Mouse (Mus musculus) intestine, embryonic 16.5 days (tissue): ENCODE measurements around the gene Barx2. TPM values are rescaled to one million over a fixed set of nuclear protein-coding genes. Genes with fewer than 3 reads are reported as not detected.
A peak's percentile ranks its signal among the peaks of the same experiment; 100 is the strongest.

Experiments
- ATAC-seq: fragments of 200-750 bp; cut with Nextera tagmentation; 2 replicates; pipeline ENCODE4 v1.8.0; 2017; ENCODE audit warnings: moderate TSS enrichment, moderate library complexity
- H3K27ac ChIP-seq: fragments of 300-500 bp; sonication (generic); 2 replicates; pipeline ENCODE4 v1.5.1; 2014; ENCODE audit warnings: mild to moderate bottlenecking, low read length
- H3K27me3 ChIP-seq: fragments of 300-500 bp; sonication (generic); replicated peaks from 2 replicates; pipeline ENCODE4 v1.6.1; 2014; ENCODE audit warnings: low read length, control low read depth, mixed read lengths; ENCODE audit not compliant: control insufficient read depth, insufficient read depth
- H3K36me3 ChIP-seq: fragments of 300-500 bp; sonication (generic); 2 replicates; pipeline ENCODE4 v1.6.1; 2014; ENCODE audit warnings: low read length, control low read depth; ENCODE audit not compliant: control insufficient read depth, insufficient read depth
- H3K4me1 ChIP-seq: fragments of 300-500 bp; sonication (generic); 2 replicates; pipeline ENCODE4 v1.6.1; 2014; ENCODE audit warnings: low read length, control low read depth, mixed read lengths; ENCODE audit not compliant: control insufficient read depth, insufficient read depth
- H3K4me2 ChIP-seq: fragments of 300-500 bp; sonication (generic); 2 replicates; pipeline ENCODE4 v1.6.1; 2014; ENCODE audit warnings: low read depth, low read length, control low read depth
- H3K4me3 ChIP-seq: fragments of 300-500 bp; sonication (generic); 2 replicates; pipeline ENCODE4 v1.5.1; 2014; ENCODE audit warnings: mild to moderate bottlenecking, low read length
- H3K9ac ChIP-seq: fragments of 300-500 bp; sonication (generic); 2 replicates; pipeline ENCODE4 v1.6.1; 2014; ENCODE audit warnings: low read depth, low read length
- H3K9me3 ChIP-seq: fragments of 300-500 bp; sonication (generic); 2 replicates; pipeline ENCODE4 v1.6.1; 2016; ENCODE audit warnings: low read length, control low read depth; ENCODE audit not compliant: control insufficient read depth
- WGBS: fragments of 180-500 bp; shearing (Covaris S2); extraction: QIAGEN DNeasy Blood & Tissue Kit; methylation state at CpG from one replicate; pipeline ENCODE4 v1.1.7; 2014; 5-methylcytosine and 5-hydroxymethylcytosine counted together
- polyA plus RNA-seq: library from polyadenylated mRNA; unstranded; fragments of >200 nt; fragmentation: Nextera tagmentation; extraction: Ambion mirVana; gene quantifications from 2 replicates; pipeline ENCODE4 v1.2.1, GENCODE M21; 2015

Gene Barx2
- polyA plus RNA-seq, 1 experiment from 2014 or later: 0.26 TPM

- no peaks in the 10 kb centered on the region for H3K9me3 ChIP-seq
- no peaks in the 10 kb centered on the region for H3K27me3 ChIP-seq
- no peaks in the 10 kb centered on the region for H3K36me3 ChIP-seq
- H3K9ac ChIP-seq: no peak overlapping the region
- H3K4me2 ChIP-seq: no peak overlapping the region
- H3K4me1 ChIP-seq: no peaks in the 10 kb centered on the region; the same call in 1 of the 2 replicates
- WGBS: 61% methylated on average over 7 of the region's 7 CpGs
- ATAC-seq: peak; percentile 66
- no peak overlapping the region for H3K27ac ChIP-seq
- no peak overlapping the region for H3K4me3 ChIP-seq
Observed at GRCm38 (mm10) chr9:31849387-31849786, 63.9 kb downstream of the Barx2 start.

GRCm38 (mm10) chr9:31844614-31845013, 68.6 kb downstream of the Barx2 start:
- H3K36me3 ChIP-seq: no peaks in the 10 kb centered on the region
- H3K27ac ChIP-seq: no peak overlapping the region
- no peak overlapping the region for H3K4me3 ChIP-seq
- no peak overlapping the region for H3K9ac ChIP-seq
- H3K4me2 ChIP-seq: no peak overlapping the region
- H3K4me1 ChIP-seq: no peaks in the 10 kb centered on the region
- no peaks in the 10 kb centered on the region for H3K27me3 ChIP-seq
- WGBS: 64% methylated on average over 5 of the region's 5 CpGs
- 0 out of 2 replicates have a peak, but pooled peaks have one; percentile 12 for ATAC-seq
- H3K9me3 ChIP-seq: no peaks in the 10 kb centered on the region

GRCm38 (mm10) chr9:31841108-31841815, 72.0 kb downstream of the Barx2 start:
- Histone ChIP-seq H3K4me3 (no peak overlapping the region), H3K4me2 (no peak overlapping the region), H3K27ac (no peak overlapping the region), H3K36me3 (no peaks in the 10 kb centered on the region), H3K9me3 (no peaks in the 10 kb centered on the region), H3K4me1 (no peaks in the 10 kb centered on the region), H3K27me3 (no peaks in the 10 kb centered on the region), H3K9ac (no peak overlapping the region)
- 72% methylated on average over 10 of the region's 10 CpGs for WGBS
- no peak for ATAC-seq

- ATAC-seq: no peak
- no peaks in the 10 kb centered on the region for H3K9me3 ChIP-seq
- H3K36me3 ChIP-seq: no peaks in the 10 kb centered on the region
- no peaks in the 10 kb centered on the region for H3K27me3 ChIP-seq
- H3K4me2 ChIP-seq: no peak overlapping the region
- 90% methylated on average over 4 of the region's 4 CpGs for WGBS
- H3K4me1 ChIP-seq: no peaks in the 10 kb centered on the region
- no peak overlapping the region for H3K9ac ChIP-seq
- no peak overlapping the region for H3K27ac ChIP-seq
- no peak overlapping the region for H3K4me3 ChIP-seq
Observed at GRCm38 (mm10) chr9:31840571-31840970, 72.7 kb downstream of the Barx2 start.

- no peak overlapping the region for H3K27ac ChIP-seq
- no peaks in the 10 kb centered on the region for H3K36me3 ChIP-seq
- H3K27me3 ChIP-seq: no peaks in the 10 kb centered on the region
- no peak overlapping the region for H3K4me3 ChIP-seq
- no peak for ATAC-seq
- H3K9me3 ChIP-seq: no peaks in the 10 kb centered on the region
- 63% methylated on average over 3 of the region's 3 CpGs for WGBS
- H3K4me2 ChIP-seq: no peak overlapping the region
- H3K4me1 ChIP-seq: no peaks in the 10 kb centered on the region
- no peak overlapping the region for H3K9ac ChIP-seq
Observed at GRCm38 (mm10) chr9:31840037-31840436, 73.2 kb downstream of the Barx2 start.

- Histone ChIP-seq H3K9me3 (no peaks in the 10 kb centered on the region), H3K27ac (no peak overlapping the region), H3K4me3 (no peak overlapping the region), H3K36me3 (no peaks in the 10 kb centered on the region), H3K27me3 (no peaks in the 10 kb centered on the region), H3K9ac (no peak overlapping the region), H3K4me1 (no peaks in the 10 kb centered on the region), H3K4me2 (no peak overlapping the region)
- peak; percentile 90 for ATAC-seq
- WGBS: 26% methylated on average over 15 of the region's 15 CpGs
Observed at GRCm38 (mm10) chr9:31839106-31840027, 73.9 kb downstream of the Barx2 start.

- H3K27me3 ChIP-seq: no peaks in the 10 kb centered on the region
- H3K27ac ChIP-seq: no peak overlapping the region
- H3K9ac ChIP-seq: no peak overlapping the region
- H3K4me1 ChIP-seq: no peaks in the 10 kb centered on the region
- no peak overlapping the region for H3K4me2 ChIP-seq
- no peak for ATAC-seq
- H3K9me3 ChIP-seq: no peaks in the 10 kb centered on the region
- H3K4me3 ChIP-seq: no peak overlapping the region
- no peaks in the 10 kb centered on the region for H3K36me3 ChIP-seq
- 69% methylated on average over 6 of the region's 6 CpGs for WGBS
Observed at GRCm38 (mm10) chr9:31838047-31838446, 75.2 kb downstream of the Barx2 start.

- H3K27ac ChIP-seq: no peak overlapping the region
- H3K27me3 ChIP-seq: no peaks in the 10 kb centered on the region
- H3K4me2 ChIP-seq: no peak overlapping the region
- WGBS: 71% methylated on average over 2 of the region's 2 CpGs
- no peak overlapping the region for H3K4me3 ChIP-seq
- no peak for ATAC-seq
- no peaks in the 10 kb centered on the region for H3K4me1 ChIP-seq
- no peak overlapping the region for H3K9ac ChIP-seq
- no peaks in the 10 kb centered on the region for H3K9me3 ChIP-seq
- H3K36me3 ChIP-seq: no peaks in the 10 kb centered on the region
Observed at GRCm38 (mm10) chr9:31808753-31809152, 104.5 kb downstream of the Barx2 start.

- Histone ChIP-seq H3K27me3 (no peaks in the 10 kb centered on the region), H3K4me3 (no peak overlapping the region), H3K9ac (no peak overlapping the region), H3K4me2 (no peak overlapping the region), H3K36me3 (no peaks in the 10 kb centered on the region), H3K27ac (no peak overlapping the region), H3K9me3 (no peaks in the 10 kb centered on the region), H3K4me1 (no peaks in the 10 kb centered on the region)
- WGBS: 98% methylated on average over 1 of the region's 1 CpGs
- no peak for ATAC-seq
Observed at GRCm38 (mm10) chr9:31802641-31803040, 110.6 kb downstream of the Barx2 start.
